Mouse (Mus musculus): ENCODE data around the gene Fam189a1.

- no peak for TF ChIP-seq GATA1 (IDR thresholded peaks at IDR 0.05; ENCODE audit: low read length)
- TF ChIP-seq TAL1 (IDR thresholded peaks at IDR 0.05; ENCODE audit: low read length), result no peak
These were observed 174.7 kb downstream of the Fam189a1 start for GRCm38 (mm10) chr7:64981511-64982235.
